Mouse (Mus musculus): ENCODE measurements at regions not wholly inside any gene's neighbourhood (a gene's known extent, or its start where the extent isn't known, plus 50 kb on each side); places are given as distances from the start of the nearest gene placed in this dataset.
A peak's percentile ranks its signal among the peaks of the same experiment; 100 is the strongest.

- 0 out of 4 replicates have a peak, but pooled peaks cover 0 to 3% of the 10 kb centered on the region in 2 experiments for H3K4me1 ChIP-seq (replicated peaks; ENCODE audit: control insufficient read depth in 2 of 2, insufficient read depth in 2 of 2, low read length in 1 of 2)
- TF ChIP-seq EP300 (IDR thresholded peaks at IDR 0.05; ENCODE audit: low read depth) (no peak), CTCF (IDR thresholded peaks at IDR 0.05; ENCODE audit: low read depth) (no peak)
- H3K4me3 ChIP-seq (ENCODE audit: insufficient read depth in 1 of 2, low read depth in 2 of 2, low read length in 2 of 2): no peak overlapping the region
- H3K27me3 ChIP-seq (ENCODE audit: control insufficient read depth, insufficient read depth, low read length): no peaks in the 10 kb centered on the region
- H3K4me2 ChIP-seq (ENCODE audit: low read depth): no peak overlapping the region
- whole genome bisulfite sequencing (ENCODE audit: insufficient replicate concordance): 64% methylated on average over 3 of the region's 3 CpGs
- DNase-seq (ENCODE audit: low read depth in 3 of 3, low spot score in 3 of 3) (no peak), ATAC-seq (ENCODE audit: insufficient read depth) (no peak)
- no peaks in the 10 kb centered on the region for H3K9me3 ChIP-seq (ENCODE audit: control insufficient read depth, low read length)
- H3K9ac ChIP-seq (replicated peaks): no peak overlapping the region
- no peaks in the 10 kb centered on the region for H3K36me3 ChIP-seq (replicated peaks; ENCODE audit: control insufficient read depth, insufficient read depth, low read depth)
- H3K27ac ChIP-seq: no peak overlapping the region
Measured at GRCm38 (mm10) chr10:120648741-120649140, 172.5 kb upstream of the Hmga2 start.

- ATAC-seq (ENCODE audit: insufficient read depth): no peak
- no peak overlapping the region for H3K4me3 ChIP-seq (ENCODE audit: insufficient read depth in 1 of 2, low read depth in 2 of 2, low read length in 2 of 2)
- no peaks in the 10 kb centered on the region for H3K36me3 ChIP-seq (replicated peaks; ENCODE audit: control insufficient read depth, insufficient read depth, low read depth)
- TF ChIP-seq CTCF (IDR thresholded peaks at IDR 0.05; ENCODE audit: low read depth) (no peak), EP300 (IDR thresholded peaks at IDR 0.05; ENCODE audit: low read depth) (no peak)
- H3K4me1 ChIP-seq (replicated peaks; ENCODE audit: control insufficient read depth in 2 of 2, insufficient read depth in 2 of 2, low read length in 1 of 2): 0 out of 4 replicates have a peak, but pooled peaks cover 0 to 3% of the 10 kb centered on the region in 2 experiments
- WGBS (ENCODE audit: insufficient replicate concordance): 62% methylated on average over 7 of the region's 7 CpGs
- no peaks in the 10 kb centered on the region for H3K9me3 ChIP-seq (ENCODE audit: control insufficient read depth, low read length)
- H3K9ac ChIP-seq (replicated peaks): no peak overlapping the region
- no peaks in the 10 kb centered on the region for H3K27me3 ChIP-seq (ENCODE audit: control insufficient read depth, insufficient read depth, low read length)
- no peak for DNase-seq (ENCODE audit: low read depth in 3 of 3, low spot score in 3 of 3)
- H3K4me2 ChIP-seq (ENCODE audit: low read depth): no peak overlapping the region
- H3K27ac ChIP-seq: no peak overlapping the region
Measured at GRCm38 (mm10) chr10:120648031-120648430, 171.8 kb upstream of the Hmga2 start.

DNA sequence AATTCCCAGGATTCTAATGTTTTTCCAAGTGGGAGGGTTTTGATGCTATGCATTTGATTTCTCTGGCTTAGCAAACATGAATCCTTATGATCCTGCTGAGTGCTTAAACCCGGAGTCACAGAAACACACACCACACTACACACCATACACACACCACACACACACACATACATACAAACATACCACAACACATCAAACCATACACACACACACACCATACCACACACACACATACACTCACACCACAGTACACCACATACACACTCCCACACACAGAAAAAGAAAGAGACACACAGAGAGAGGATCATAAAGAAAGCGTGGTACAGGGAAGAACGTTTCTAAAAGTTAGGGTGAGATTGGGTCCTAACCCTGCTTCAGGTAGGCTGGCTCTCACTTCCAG, 171.1 kb upstream of the Hmga2 start:
- no peak overlapping the region for H3K4me2 ChIP-seq (ENCODE audit: low read depth)
- 46% methylated on average over 3 of the region's 3 CpGs for WGBS (ENCODE audit: insufficient replicate concordance)
- no peak overlapping the region for H3K9ac ChIP-seq (replicated peaks)
- TF ChIP-seq CTCF (IDR thresholded peaks at IDR 0.05; ENCODE audit: low read depth) (no peak), EP300 (IDR thresholded peaks at IDR 0.05; ENCODE audit: low read depth) (no peak)
- no peaks in the 10 kb centered on the region for H3K27me3 ChIP-seq (ENCODE audit: control insufficient read depth, insufficient read depth, low read length)
- no peak overlapping the region for H3K4me3 ChIP-seq (ENCODE audit: insufficient read depth in 1 of 2, low read depth in 2 of 2, low read length in 2 of 2)
- DNase-seq (ENCODE audit: low read depth in 3 of 3, low spot score in 3 of 3) (no peak), ATAC-seq (ENCODE audit: insufficient read depth) (no peak)
- no peaks in the 10 kb centered on the region for H3K36me3 ChIP-seq (replicated peaks; ENCODE audit: control insufficient read depth, insufficient read depth, low read depth)
- no peak overlapping the region for H3K27ac ChIP-seq
- 0 out of 4 replicates have a peak, but pooled peaks cover 0 to 3% of the 10 kb centered on the region in 2 experiments for H3K4me1 ChIP-seq (replicated peaks; ENCODE audit: control insufficient read depth in 2 of 2, insufficient read depth in 2 of 2, low read length in 1 of 2)
- no peaks in the 10 kb centered on the region for H3K9me3 ChIP-seq (ENCODE audit: control insufficient read depth, low read length)

DNA sequence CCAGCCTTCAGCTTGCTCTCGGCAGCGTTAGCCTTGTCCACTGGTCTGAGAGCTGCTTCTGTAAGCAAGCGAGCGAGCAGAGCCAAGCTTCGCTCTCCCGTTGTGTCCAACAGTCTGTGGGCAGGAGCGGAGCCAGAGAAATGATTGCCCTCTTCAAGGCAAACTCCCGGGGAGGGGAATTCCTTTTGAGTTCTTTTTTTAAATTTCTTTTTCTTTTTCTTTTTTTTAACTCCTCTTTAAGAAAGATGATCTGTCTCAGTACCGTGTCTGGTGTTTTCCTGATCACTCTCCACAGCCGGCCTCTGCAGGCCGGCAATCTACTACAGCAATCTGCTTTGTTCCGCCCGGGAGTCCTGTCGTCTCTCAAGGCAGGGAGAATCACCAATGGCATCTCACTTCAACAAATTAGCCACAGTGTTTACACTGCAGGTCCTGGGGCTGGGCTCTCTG, 170.6 kb upstream of the Hmga2 start:
- Histone ChIP-seq H3K4me3 (ENCODE audit: insufficient read depth in 1 of 2, low read depth in 2 of 2, low read length in 2 of 2) (no peak overlapping the region), H3K9ac (replicated peaks) (no peak overlapping the region), H3K27ac (no peak overlapping the region), H3K4me2 (ENCODE audit: low read depth) (peak overlapping the region; percentile 8; the same call in 1 of the 2 replicates), H3K4me1 (replicated peaks; ENCODE audit: control insufficient read depth in 2 of 2, insufficient read depth in 2 of 2, low read length in 1 of 2) (0 out of 4 replicates have a peak, but pooled peaks cover 0 to 2% of the 10 kb centered on the region in 2 experiments), H3K36me3 (replicated peaks; ENCODE audit: control insufficient read depth, insufficient read depth, low read depth) (no peaks in the 10 kb centered on the region), H3K27me3 (ENCODE audit: control insufficient read depth, insufficient read depth, low read length) (no peaks in the 10 kb centered on the region), H3K9me3 (ENCODE audit: control insufficient read depth, low read length) (no peaks in the 10 kb centered on the region)
- ATAC-seq (ENCODE audit: insufficient read depth): no peak
- TF ChIP-seq CTCF (IDR thresholded peaks at IDR 0.05; ENCODE audit: low read depth) (no peak), EP300 (IDR thresholded peaks at IDR 0.05; ENCODE audit: low read depth) (no peak)
- 20% methylated on average over 14 of the region's 14 CpGs for WGBS (ENCODE audit: insufficient replicate concordance)
- no peak for DNase-seq (ENCODE audit: low read depth in 3 of 3, low spot score in 3 of 3)

DNA sequence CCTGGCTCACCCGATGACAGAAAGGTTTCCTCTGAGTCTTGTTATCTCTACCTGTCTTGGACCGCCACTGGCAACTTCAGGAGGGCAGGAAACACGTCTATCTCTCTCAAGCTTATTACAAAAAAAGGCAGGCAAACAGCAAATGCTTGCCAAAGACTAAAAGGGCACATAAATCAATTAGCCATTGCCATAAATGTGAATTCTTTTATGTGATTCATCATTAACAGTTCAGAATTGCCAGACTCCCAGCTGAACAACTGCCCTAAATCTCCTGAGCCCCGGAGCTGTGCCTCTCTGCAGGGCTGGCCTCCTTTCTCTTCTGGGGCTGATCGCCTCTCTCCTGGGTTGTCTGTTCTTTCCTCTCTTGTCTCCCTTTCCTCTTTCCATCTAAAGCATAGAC, 164.6 kb upstream of the Hmga2 start:
- H3K4me1 ChIP-seq (replicated peaks; ENCODE audit: control insufficient read depth in 2 of 2, insufficient read depth in 2 of 2, low read length in 1 of 2): peaks cover 0 to 1% of the 10 kb centered on the region in 2 experiments; a peak in 2 of 4 replicates
- DNase-seq (ENCODE audit: low read depth in 3 of 3, low spot score in 3 of 3): no peak
- no peaks in the 10 kb centered on the region for H3K27me3 ChIP-seq (ENCODE audit: control insufficient read depth, insufficient read depth, low read length)
- H3K4me3 ChIP-seq (ENCODE audit: insufficient read depth in 1 of 2, low read depth in 2 of 2, low read length in 2 of 2): no peak overlapping the region
- H3K27ac ChIP-seq: no peak overlapping the region
- ATAC-seq (ENCODE audit: insufficient read depth): no peak
- no peaks in the 10 kb centered on the region for H3K36me3 ChIP-seq (replicated peaks; ENCODE audit: control insufficient read depth, insufficient read depth, low read depth)
- WGBS (ENCODE audit: insufficient replicate concordance): 19% methylated on average over 5 of the region's 5 CpGs
- H3K4me2 ChIP-seq (ENCODE audit: low read depth): no peak overlapping the region
- no peak for TF ChIP-seq CTCF (IDR thresholded peaks at IDR 0.05; ENCODE audit: low read depth)
- TF ChIP-seq EP300 (IDR thresholded peaks at IDR 0.05; ENCODE audit: low read depth): no peak
- H3K9ac ChIP-seq (replicated peaks): no peak overlapping the region
- H3K9me3 ChIP-seq (ENCODE audit: control insufficient read depth, low read length): no peaks in the 10 kb centered on the region

Data from liver, embryonic 14.5 days (tissue).